Mouse (Mus musculus): ENCODE measurements around the gene Rab3il1.

DNA sequence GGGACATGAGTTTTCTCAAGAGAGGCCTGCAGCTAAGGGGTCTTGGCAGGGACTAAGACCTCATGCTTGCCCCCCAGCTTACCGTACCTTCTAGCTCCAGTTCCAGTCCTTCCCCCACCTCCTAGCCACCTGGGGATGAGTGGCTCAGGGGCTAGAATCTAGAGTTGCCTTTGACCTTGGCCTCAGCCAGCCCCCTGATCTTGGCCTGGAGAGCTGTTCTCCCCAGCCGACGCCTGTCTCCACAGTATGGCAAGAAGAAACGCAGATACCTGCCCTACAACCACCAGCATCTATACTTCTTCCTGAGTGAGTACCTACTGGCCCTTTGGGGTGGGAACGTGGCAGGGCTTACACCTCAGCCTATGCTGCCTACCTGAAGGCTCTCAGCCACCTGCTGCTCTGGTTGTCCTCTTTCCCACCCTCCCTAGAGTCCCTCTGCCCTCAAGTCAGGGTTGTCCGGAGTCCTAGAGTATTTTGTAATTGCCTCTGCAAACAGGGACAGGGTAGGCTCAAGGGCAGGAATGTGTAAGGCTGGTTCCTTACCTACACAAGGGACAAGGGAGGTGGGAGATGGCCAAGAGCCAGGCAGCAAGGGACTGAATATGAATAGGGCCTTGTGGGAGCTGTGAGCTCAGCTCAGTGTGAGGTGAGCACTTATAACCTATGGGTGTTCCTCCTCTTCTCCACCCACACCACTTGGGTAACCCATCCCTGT is 53.0 kb downstream of the Rab3il1 start:
- TF ChIP-seq POLR2A (IDR thresholded peaks at IDR 0.05; ENCODE audit: insufficient read depth, low read length) (no peak), CTCF (IDR thresholded peaks at IDR 0.05; ENCODE audit: low read depth, low read length) (no peak), EP300 (IDR thresholded peaks at IDR 0.05; ENCODE audit: insufficient read depth, low read depth, low read length) (no peak)

All from ES-Bruce4 (cell line).